Mouse (Mus musculus): ENCODE measurements around the gene Gsta2.
"Not testable (repeated sequence)": the region's sequence is repeated elsewhere in the genome, so short reads cannot be mapped to it uniquely, and the experiment has no call there.

Gene Gsta2

DNA sequence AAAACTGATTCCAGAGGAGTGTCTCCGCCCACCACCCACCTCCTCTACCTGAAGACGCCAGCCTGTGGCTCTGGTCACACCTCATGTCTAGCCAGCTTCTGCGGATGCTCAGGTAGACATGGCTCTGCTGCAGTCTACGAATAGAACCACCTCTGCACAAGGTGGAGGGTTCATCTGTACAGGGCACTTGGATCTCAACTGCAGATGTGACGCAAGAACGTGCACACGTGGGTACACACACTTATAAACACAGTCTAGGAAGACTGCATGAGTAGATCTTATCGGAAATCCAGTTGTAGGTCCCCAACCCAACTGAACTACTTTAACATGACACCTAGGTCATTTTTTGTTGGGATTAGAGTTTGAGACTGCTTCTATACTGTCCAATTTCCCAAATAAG, at the start of gene Gsta2:
Gsta2 (minus strand) TSS at position 178 of the 400 bp plus-strand sequence.
- DNase-seq, result no peak

DNA sequence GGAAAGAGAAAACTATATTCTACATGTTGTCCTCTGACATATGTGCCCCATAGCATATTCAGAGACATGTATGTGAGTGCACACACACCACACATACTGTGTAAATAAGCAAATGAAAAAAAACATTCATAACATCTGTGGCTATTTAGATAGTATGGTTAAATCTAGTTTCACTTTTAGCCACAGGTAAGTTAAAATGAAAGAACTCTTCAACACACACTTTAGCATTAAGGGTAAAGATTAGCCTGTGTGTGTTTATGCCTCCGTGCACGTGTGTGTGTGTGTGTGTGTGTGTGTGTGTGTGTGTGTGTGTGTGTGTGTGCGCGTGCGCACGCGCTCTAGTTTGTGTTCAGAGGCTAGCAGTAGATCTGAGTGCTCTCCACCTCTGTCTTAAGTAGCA, 46.0 kb upstream of the Gsta2 start:
- DNase-seq, result no peak

DNA sequence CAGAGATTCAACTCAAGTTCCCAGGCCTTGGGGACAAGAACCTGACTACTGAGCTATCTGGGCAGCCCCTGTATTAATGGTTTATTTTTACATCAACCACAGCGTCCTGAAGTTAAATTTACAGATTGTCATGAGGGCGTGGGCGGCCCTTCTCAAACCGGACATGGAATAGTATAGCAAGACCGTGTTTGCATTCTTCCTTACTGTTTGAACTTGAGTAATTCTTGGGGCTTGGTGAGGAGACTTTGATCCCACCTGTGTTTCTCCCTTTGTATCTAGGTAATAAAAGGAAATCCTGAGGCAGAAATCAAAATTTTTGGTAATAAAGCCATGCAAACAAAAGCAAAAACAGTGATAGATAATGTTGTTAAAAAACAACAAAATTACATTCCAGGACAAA, 45.0 kb upstream of the Gsta2 start:
- DNase-seq, result no peak

GRCm38 (mm10) chr9:78396517-78396916, 40.9 kb upstream of the Gsta2 start:
- DNase-seq, result no peak

- DNase-seq, result peak; percentile 1 to 3
These were observed 40.2 kb upstream of the Gsta2 start, which contains the start of gene Ddx43 for GRCm38 (mm10) chr9:78395630-78396351. TSS of gene Ddx43 (plus strand) at chr9:78395777.

GRCm38 (mm10) chr9:78395244-78395629, 39.6 kb upstream of the Gsta2 start:
- no peak for DNase-seq

DNA sequence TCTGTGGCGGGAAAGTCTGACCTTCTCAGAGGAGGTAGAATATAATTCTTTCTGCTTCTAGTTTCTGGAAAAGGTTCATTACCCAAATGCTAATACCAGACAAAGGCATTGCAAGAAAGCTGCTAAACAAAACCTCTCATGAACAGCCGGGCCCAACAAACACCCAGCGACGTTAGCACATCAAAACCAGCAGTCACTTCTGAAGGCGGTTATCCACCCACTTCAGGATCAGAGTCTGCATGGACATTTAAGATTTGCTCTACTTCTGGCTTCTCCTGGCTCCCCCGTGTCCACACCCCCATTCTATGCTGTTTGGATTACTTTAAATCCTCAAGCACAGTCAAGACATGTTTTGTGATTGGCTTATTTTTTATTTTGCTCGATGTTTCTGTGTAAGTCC, 39.0 kb upstream of the Gsta2 start:
- DNase-seq, result no peak

DNA sequence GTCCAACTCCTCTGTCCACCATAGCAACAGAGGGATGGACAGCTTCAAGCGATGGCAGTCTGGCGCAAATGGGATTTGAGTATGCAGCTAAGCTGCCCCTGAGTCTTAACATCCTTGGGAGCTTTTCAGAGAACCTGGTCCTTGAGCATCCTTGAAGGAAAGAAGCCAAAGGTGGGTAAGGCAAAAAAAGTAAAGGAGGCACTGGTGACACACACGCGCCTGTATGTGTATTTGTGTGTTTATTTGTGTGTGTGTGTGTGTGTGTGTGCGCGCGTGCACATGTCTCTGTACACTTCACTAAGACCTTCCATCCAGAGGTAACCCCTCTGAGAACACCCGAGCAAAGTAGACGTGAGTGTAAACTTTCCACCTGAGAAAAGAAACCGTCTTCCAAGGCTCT, 38.2 kb upstream of the Gsta2 start:
- no peak for DNase-seq

- no peak for DNase-seq
These were observed 34.4 kb upstream of the Gsta2 start for GRCm38 (mm10) chr9:78389981-78390380.

GRCm38 (mm10) chr9:78386947-78387346, 31.4 kb upstream of the Gsta2 start:
- DNase-seq, result no peak

GRCm38 (mm10) chr9:78385893-78386292, 30.3 kb upstream of the Gsta2 start:
- no peak for DNase-seq

DNA sequence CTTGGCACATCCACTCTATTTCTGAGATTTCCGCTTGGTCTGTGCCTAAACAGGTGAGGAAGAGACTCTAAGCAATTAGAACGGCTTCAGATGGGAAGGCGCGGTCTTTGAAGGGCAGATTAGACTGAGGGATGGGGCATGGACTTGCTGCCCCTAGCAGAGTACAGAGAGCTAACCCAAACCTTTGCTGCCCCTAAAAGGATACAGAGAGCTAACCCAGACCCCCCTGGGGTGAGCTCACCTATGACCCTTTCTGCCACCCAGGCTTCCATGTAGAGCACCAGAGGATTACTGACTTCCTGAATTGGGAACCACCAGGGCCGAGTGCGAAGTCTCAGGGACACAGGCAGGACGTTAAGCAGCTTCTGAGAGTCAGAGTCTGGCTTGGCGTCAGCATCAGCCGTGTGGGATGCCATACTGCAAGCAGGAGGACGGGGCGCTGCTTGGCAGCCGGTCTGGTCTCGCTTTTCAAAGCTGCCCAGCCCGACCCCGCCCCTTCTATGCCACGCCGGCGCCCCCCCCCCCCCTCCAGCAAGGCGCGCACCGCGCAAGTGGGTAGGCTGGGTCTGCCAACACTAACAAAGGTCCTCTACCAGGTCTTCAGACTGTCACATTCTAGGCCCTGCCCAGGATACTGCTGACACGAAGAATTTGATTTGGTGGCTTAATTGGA, 22.7 kb upstream of the Gsta2 start, which contains the start of gene Ooep:
Ooep (minus strand) TSS at position 613 of the 673 bp plus-strand sequence.
- no peak for DNase-seq

- no peak for DNase-seq
These were observed 22.0 kb upstream of the Gsta2 start for GRCm38 (mm10) chr9:78377546-78377945.

DNA sequence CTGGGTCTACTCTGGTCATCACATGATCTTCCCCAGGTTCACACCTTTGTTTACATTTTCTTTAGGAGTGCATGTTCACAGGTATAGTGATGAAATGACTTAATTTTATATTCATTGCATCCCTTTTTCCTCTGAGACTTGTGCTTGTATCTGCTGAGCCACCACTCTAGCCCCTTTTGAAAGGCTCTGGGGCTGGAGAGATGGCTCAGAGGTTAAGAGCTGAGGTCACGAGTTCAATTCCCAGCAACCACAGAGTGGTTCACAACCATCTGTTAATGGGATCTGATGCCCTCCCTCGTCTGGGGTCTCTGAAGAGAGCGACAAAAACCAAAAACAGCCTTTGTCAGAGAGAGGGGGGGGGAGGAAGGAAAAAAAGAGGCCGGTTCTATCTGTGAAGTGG, 19.9 kb upstream of the Gsta2 start:
- no peak for DNase-seq

DNA sequence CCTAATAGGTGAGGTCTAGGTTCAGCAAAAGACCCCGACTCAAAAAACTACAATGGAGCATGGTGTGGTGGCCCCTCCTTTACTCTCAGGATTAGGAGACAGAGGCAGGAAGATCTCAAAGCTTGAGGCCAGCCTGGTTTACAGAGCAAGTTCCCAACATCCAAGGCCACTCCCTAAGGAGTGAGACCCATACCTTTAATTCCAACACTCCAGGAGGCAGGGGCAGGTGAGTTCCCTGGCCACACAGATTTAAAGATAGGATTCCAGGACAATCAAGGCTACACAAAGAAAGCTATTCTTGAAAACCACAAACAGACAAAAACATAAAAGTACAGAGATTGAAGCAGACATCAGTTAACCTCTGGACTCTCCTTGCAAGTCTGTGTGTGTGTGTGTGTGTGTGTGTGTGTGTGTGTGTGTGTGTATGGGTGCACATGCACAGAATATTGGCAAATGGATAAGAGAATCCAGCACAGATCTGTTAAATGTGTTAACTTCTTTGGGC, 19.3 kb upstream of the Gsta2 start:
- no peak for DNase-seq

DNA sequence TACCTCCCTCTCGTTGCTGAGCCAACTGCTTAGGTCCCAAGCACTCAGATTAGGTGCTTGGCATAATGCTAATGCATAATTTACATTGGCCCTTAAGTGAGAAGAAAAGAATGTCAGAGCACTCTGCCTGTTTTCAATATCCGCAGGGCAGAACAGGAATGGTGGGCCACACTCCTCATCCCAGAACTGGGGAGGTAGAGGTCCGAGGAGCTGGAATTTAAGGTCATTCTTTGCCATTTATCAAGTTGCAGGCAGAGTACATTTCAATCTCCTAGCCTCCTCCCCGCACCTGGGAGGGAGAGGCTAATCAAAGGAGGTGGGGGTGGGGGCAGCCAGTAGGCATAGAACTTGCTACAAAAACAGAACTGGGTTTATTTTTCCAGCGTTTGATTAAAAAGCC, 18.8 kb upstream of the Gsta2 start:
- DNase-seq, result no peak

DNA sequence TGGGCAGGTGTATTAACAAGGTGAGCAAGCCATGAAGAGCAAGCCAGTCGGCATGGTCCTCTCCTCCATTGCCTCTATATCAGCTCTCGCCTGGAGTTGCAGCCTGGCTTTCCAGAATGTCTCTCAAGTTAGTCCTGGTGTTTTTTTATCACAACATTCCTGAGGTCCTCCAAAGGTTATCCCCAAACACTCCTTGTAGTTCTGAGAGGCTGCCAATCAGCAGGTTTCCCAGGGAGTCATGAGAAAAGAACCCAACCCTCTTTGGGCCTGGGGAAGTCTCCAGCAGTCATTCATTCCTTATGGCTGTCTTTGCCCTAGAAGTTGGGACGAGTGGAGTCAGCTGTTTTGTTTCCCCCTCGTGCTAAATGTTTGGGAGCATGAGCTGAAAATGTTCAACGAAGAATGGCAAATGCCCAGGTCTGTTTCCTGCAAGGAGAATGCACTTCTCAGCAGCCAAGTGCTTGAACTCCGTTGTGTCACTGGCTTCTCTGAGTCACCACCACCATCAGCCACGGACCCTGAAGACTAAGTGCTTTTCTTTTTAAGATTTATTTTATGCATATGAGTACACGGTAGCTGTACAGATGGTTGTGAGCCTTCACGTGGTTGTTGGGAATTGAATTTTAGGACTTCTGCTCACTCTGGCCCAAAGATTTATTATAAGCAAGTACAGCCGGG, 17.4 kb upstream of the Gsta2 start:
- no peak for DNase-seq

DNA sequence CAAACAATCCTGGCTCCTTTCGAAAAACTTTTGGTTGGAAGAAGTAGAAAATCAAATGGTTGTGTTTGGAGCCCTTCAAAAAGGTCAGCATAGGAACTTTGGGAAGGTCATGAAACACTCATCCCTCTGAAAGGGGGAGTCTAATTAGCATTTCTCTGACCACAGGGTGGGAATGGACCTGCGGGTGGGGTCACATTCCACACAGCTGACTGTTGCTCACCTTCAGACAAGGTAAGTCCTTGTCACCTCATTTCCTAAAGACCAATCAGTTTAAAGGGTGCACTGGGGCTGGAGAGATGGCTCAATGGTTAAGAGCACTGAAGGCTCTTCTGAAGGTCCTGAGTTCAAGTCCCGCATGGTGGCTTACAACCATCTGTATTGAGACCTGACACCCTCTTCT, 15.9 kb upstream of the Gsta2 start:
- DNase-seq, result no peak

- DNase-seq, result no peak
These were observed 14.2 kb upstream of the Gsta2 start for GRCm38 (mm10) chr9:78369786-78370185.

DNA sequence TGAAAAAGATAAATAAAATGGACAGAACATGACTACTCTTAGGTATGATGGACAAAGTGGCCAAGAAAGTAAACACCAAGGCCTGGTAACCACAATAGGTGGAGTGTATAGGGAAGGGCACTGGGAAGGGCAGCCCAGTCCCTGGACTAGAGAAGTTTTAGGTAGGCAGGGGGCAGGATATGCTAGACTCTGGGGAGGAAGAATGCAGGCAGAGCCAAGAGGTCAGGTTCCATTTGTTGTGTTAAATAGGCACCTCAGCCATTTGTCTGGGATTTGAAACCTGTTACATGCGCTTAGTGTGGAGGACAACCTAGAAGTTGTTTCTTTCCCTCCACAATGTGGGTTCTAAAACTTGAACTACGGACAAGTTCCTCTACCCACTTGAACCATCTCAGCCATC, 13.8 kb upstream of the Gsta2 start:
- no peak for DNase-seq

DNA sequence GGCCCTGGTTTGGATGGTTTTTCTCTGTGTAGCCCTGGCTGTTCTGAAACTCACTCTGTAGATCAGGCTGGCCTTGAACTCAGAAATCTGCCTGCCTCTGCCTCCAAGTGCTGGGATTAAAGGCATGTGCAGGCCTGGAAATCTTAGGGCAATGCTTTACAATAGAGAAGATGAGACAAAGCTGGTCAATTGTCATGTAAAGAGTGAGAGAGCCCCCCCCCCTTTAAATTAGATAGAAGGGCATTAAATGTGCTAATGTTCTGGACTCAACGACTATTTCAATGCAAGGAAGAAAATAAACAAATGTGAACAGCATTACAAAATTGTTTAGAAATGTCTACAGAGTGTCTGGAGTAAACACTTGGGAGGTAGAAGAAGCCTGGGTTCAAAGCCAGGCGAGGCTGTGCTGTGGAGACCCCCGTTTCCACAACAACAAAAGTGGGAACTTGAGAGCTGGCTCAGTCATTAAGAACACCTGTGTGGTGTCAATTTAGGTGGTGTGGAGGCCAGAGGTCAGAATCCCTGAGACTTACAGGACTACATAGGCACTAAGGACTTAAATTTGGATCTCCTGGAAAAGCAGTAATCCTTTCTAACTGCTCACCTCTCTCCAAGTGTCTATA, 13.2 kb upstream of the Gsta2 start:
- DNase-seq, result no peak

DNA sequence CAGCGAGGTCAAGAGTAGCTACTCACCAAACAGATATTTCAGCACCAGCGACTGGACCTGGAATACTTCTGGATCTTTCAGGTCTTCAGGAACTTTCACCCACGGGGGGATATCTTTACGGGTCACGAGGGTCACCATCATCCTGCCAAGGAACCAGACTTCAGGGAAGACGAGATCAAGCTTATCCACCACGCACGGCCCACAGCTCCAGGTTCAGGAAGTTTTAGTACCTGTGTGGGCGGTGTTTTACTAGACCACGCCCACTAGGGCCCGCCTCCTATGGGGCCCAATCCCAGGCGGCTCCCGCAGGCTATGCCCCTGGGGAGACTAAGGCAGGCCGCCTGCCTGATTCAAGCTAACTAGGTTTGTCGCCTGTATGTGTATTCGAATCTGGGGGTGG, 12.4 kb upstream of the Gsta2 start, which contains the start of gene Dppa5a:
Dppa5a (minus strand) TSS at position 219 of the 400 bp plus-strand sequence.
- not testable (repeated sequence) for DNase-seq

Measured in cerebellum, adult 18-20 months (tissue).